Mouse (Mus musculus): ENCODE data around the gene Rem1. TPM values are rescaled to one million over a fixed set of nuclear protein-coding genes. Genes with fewer than 3 reads are reported as not detected.

Rem1 gene
- polyA plus RNA-seq, 1 experiment from 2014 or later = 19.7 TPM

DNA sequence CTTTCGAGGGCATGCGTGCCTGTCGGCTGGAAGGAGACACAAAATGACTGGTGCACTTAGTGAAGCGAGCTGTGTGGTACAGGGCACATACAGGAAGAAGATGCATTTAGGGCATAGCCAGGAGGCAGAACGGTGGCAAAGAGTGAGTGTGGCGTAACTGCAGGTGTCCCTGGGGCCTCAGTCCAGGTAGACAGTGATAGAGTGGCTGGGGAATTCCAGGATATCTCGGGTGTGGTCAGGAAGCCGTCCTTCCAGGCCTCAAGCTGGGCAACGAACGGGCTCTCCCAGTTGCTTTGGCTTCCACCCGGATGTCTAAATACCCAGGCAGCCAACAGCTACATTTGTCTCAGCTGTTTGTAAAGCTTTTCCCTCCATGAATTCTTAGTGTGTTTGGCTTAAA lies 47.4 kb downstream of the Rem1 start:
- no peak for TF ChIP-seq EP300 (optimal IDR thresholded peaks at IDR 0.05)
- TF ChIP-seq CTCF (IDR thresholded peaks at IDR 0.05; ENCODE audit: low read depth) = no peak
- peaks cover 11% of the 10 kb centered on the region; the same call in 1 of the 2 replicates for H3K36me3 ChIP-seq (ENCODE audit: control insufficient read depth, insufficient read depth, low read length)
- ATAC-seq (ENCODE audit: low FRiP score, low TSS enrichment) (no peak), DNase-seq (ENCODE audit: low spot score) (peak; percentile 42)
- H3K4me2 ChIP-seq (replicated peaks; ENCODE audit: low read depth) = no peak overlapping the region
- no peak overlapping the region for H3K27ac ChIP-seq (replicated peaks)
- 55% methylated on average over 11 of the region's 11 CpGs for WGBS
- H3K4me3 ChIP-seq (ENCODE audit: low read depth, low read length) = no peak overlapping the region
- H3K9me3 ChIP-seq (ENCODE audit: control insufficient read depth, low read length) = no peaks in the 10 kb centered on the region
- H3K9ac ChIP-seq (ENCODE audit: low read length) = 0 out of 2 replicates have a peak overlapping the region, but pooled peaks have one; percentile 18
- peaks cover 10% of the 10 kb centered on the region for H3K4me1 ChIP-seq (replicated peaks; ENCODE audit: control insufficient read depth, insufficient read depth)
- H3K27me3 ChIP-seq (ENCODE audit: control insufficient read depth, insufficient read depth, low read length) = no peaks in the 10 kb centered on the region

- Histone ChIP-seq H3K4me3 (ENCODE audit: low read depth, low read length) (no peak overlapping the region), H3K4me2 (replicated peaks; ENCODE audit: low read depth) (no peak overlapping the region), H3K27me3 (ENCODE audit: control insufficient read depth, insufficient read depth, low read length) (no peaks in the 10 kb centered on the region), H3K9ac (ENCODE audit: low read length) (no peak overlapping the region), H3K27ac (replicated peaks) (no peak overlapping the region), H3K4me1 (replicated peaks; ENCODE audit: control insufficient read depth, insufficient read depth) (peaks cover 10% of the 10 kb centered on the region), H3K36me3 (ENCODE audit: control insufficient read depth, insufficient read depth, low read length) (peaks cover 11% of the 10 kb centered on the region), H3K9me3 (ENCODE audit: control insufficient read depth, low read length) (no peaks in the 10 kb centered on the region)
- no peak for ATAC-seq (ENCODE audit: low FRiP score, low TSS enrichment)
- DNase-seq (ENCODE audit: low spot score) = no peak
- TF ChIP-seq EP300 (optimal IDR thresholded peaks at IDR 0.05) = no peak
- TF ChIP-seq CTCF (IDR thresholded peaks at IDR 0.05; ENCODE audit: low read depth) = no peak
- 76% methylated on average over 13 of the region's 13 CpGs for WGBS
These were observed 48.6 kb downstream of the Rem1 start for GRCm38 (mm10) chr2:152675252-152675791.

GRCm38 (mm10) chr2:152678302-152678701 lies 51.6 kb downstream of the Rem1 start:
- H3K9ac ChIP-seq (ENCODE audit: low read length) = no peak overlapping the region
- no peak for ATAC-seq (ENCODE audit: low FRiP score, low TSS enrichment)
- H3K27me3 ChIP-seq (ENCODE audit: control insufficient read depth, insufficient read depth, low read length) = no peaks in the 10 kb centered on the region
- peaks cover 26% of the 10 kb centered on the region for H3K36me3 ChIP-seq (ENCODE audit: control insufficient read depth, insufficient read depth, low read length)
- H3K4me1 ChIP-seq (replicated peaks; ENCODE audit: control insufficient read depth, insufficient read depth) = no peaks in the 10 kb centered on the region
- DNase-seq (ENCODE audit: low spot score) = no peak
- H3K4me2 ChIP-seq (replicated peaks; ENCODE audit: low read depth) = no peak overlapping the region
- TF ChIP-seq CTCF (IDR thresholded peaks at IDR 0.05; ENCODE audit: low read depth) (peak; percentile 90), EP300 (optimal IDR thresholded peaks at IDR 0.05) (no peak)
- no peak overlapping the region for H3K4me3 ChIP-seq (ENCODE audit: low read depth, low read length)
- WGBS = 51% methylated on average over 3 of the region's 3 CpGs
- no peaks in the 10 kb centered on the region for H3K9me3 ChIP-seq (ENCODE audit: control insufficient read depth, low read length)
- no peak overlapping the region for H3K27ac ChIP-seq (replicated peaks)

GRCm38 (mm10) chr2:152678925-152679324 lies 52.2 kb downstream of the Rem1 start:
- Histone ChIP-seq H3K9me3 (ENCODE audit: control insufficient read depth, low read length) (no peaks in the 10 kb centered on the region), H3K36me3 (ENCODE audit: control insufficient read depth, insufficient read depth, low read length) (peaks cover 29% of the 10 kb centered on the region)
- WGBS = 90% methylated on average over 5 of the region's 5 CpGs

DNA sequence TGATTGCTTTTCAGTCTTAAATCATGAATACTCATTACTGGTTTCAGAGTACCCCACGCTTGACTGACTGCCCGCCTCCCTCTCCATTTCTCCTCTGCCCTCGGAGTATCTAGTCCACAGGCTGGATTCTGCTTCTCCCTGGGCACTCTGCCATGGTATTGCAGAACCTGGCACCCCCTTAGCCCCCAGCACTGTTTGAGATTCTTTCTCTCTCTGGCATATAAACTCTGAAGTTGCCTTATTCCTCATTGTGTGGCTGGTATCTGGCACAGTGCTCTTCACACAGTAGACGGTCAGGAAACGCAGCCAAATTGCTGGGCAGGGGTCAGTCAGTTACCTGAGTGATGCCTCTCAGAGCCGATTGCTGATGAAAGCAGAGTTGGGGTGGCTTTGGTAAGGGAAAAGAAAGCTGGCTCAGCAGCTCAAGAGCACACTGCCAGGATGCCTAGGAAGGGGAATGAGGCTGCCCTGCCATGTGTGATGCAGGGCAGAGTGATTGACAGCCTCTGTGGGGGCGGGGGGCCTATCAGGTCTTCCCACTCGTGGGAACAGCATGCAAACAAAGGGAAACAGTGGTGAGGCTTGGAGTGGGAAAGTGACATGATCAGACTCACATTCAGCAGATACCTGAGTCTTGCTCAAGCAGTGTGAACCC lies 53.1 kb downstream of the Rem1 start:
- no peak for TF ChIP-seq EP300 (optimal IDR thresholded peaks at IDR 0.05)
- TF ChIP-seq CTCF (IDR thresholded peaks at IDR 0.05; ENCODE audit: low read depth) = no peak
- Histone ChIP-seq H3K4me2 (replicated peaks; ENCODE audit: low read depth) (no peak overlapping the region), H3K4me1 (replicated peaks; ENCODE audit: control insufficient read depth, insufficient read depth) (no peaks in the 10 kb centered on the region), H3K9me3 (ENCODE audit: control insufficient read depth, low read length) (no peaks in the 10 kb centered on the region), H3K4me3 (ENCODE audit: low read depth, low read length) (no peak overlapping the region), H3K27ac (replicated peaks) (no peak overlapping the region), H3K9ac (ENCODE audit: low read length) (no peak overlapping the region), H3K36me3 (ENCODE audit: control insufficient read depth, insufficient read depth, low read length) (peaks cover 30% of the 10 kb centered on the region), H3K27me3 (ENCODE audit: control insufficient read depth, insufficient read depth, low read length) (no peaks in the 10 kb centered on the region)
- DNase-seq (ENCODE audit: low spot score) (no peak), ATAC-seq (ENCODE audit: low FRiP score, low TSS enrichment) (no peak)
- 65% methylated on average over 8 of the region's 8 CpGs for WGBS

More at GRCm38 (mm10) chr2:152678925-152679324, 52.2 kb downstream of the Rem1 start:
- H3K27ac ChIP-seq (replicated peaks) = no peak overlapping the region
- H3K9ac ChIP-seq (ENCODE audit: low read length) = no peak overlapping the region
- no peak for DNase-seq (ENCODE audit: low spot score)
- ATAC-seq (ENCODE audit: low FRiP score, low TSS enrichment) = no peak
- H3K4me3 ChIP-seq (ENCODE audit: low read depth, low read length) = no peak overlapping the region
- no peak for TF ChIP-seq CTCF (IDR thresholded peaks at IDR 0.05; ENCODE audit: low read depth)
- no peak for TF ChIP-seq EP300 (optimal IDR thresholded peaks at IDR 0.05)
- H3K27me3 ChIP-seq (ENCODE audit: control insufficient read depth, insufficient read depth, low read length) = no peaks in the 10 kb centered on the region
- H3K4me2 ChIP-seq (replicated peaks; ENCODE audit: low read depth) = no peak overlapping the region
- H3K4me1 ChIP-seq (replicated peaks; ENCODE audit: control insufficient read depth, insufficient read depth) = no peaks in the 10 kb centered on the region

- WGBS = 82% methylated on average over 5 of the region's 5 CpGs
- TF ChIP-seq EP300 (optimal IDR thresholded peaks at IDR 0.05) (no peak), CTCF (IDR thresholded peaks at IDR 0.05; ENCODE audit: low read depth) (no peak)
These were observed 56.3 kb downstream of the Rem1 start for GRCm38 (mm10) chr2:152683086-152683485.

More at GRCm38 (mm10) chr2:152683086-152683485, 56.3 kb downstream of the Rem1 start:
- H3K9me3 ChIP-seq (ENCODE audit: control insufficient read depth, low read length) = no peaks in the 10 kb centered on the region
- H3K9ac ChIP-seq (ENCODE audit: low read length) = no peak overlapping the region
- DNase-seq (ENCODE audit: low spot score) (no peak), ATAC-seq (ENCODE audit: low FRiP score, low TSS enrichment) (no peak)
- no peaks in the 10 kb centered on the region for H3K4me1 ChIP-seq (replicated peaks; ENCODE audit: control insufficient read depth, insufficient read depth)
- peaks cover 33% of the 10 kb centered on the region for H3K36me3 ChIP-seq (ENCODE audit: control insufficient read depth, insufficient read depth, low read length)
- no peaks in the 10 kb centered on the region for H3K27me3 ChIP-seq (ENCODE audit: control insufficient read depth, insufficient read depth, low read length)
- H3K4me3 ChIP-seq (ENCODE audit: low read depth, low read length) = no peak overlapping the region
- H3K4me2 ChIP-seq (replicated peaks; ENCODE audit: low read depth) = no peak overlapping the region
- no peak overlapping the region for H3K27ac ChIP-seq (replicated peaks)

Other genes starting within 250 kb of the Rem1 start
- 2.7 and 3.0 TPM in 2 replicates for gene Sox12, start 228.9 kb upstream of the Rem1 start, polyA plus RNA-seq (2015; fragmentation: Nextera tagmentation; extraction: Ambion mirVana)
- 14.8 and 15.6 TPM in 2 replicates for gene Zcchc3, start 211.9 kb upstream of the Rem1 start, polyA plus RNA-seq (2015; fragmentation: Nextera tagmentation; extraction: Ambion mirVana)
- gene 6820408C15Rik, start 211.4 kb upstream of the Rem1 start, polyA plus RNA-seq (2015; fragmentation: Nextera tagmentation; extraction: Ambion mirVana) = 0.38 TPM in 2 replicates
- not detected in 2 replicates for gene Defb23, start 162.3 kb upstream of the Rem1 start, polyA plus RNA-seq (2015; fragmentation: Nextera tagmentation; extraction: Ambion mirVana)
- not detected in 2 replicates for gene Defb20, start 149.9 kb upstream of the Rem1 start, polyA plus RNA-seq (2015; fragmentation: Nextera tagmentation; extraction: Ambion mirVana)
- not detected in 2 replicates for gene Defb22, start 136.8 kb upstream of the Rem1 start, polyA plus RNA-seq (2015; fragmentation: Nextera tagmentation; extraction: Ambion mirVana)
- not detected in 2 replicates for gene Defb26, start 115.3 kb upstream of the Rem1 start, polyA plus RNA-seq (2015; fragmentation: Nextera tagmentation; extraction: Ambion mirVana)
- gene Defb28, start 108.7 kb upstream of the Rem1 start, polyA plus RNA-seq (2015; fragmentation: Nextera tagmentation; extraction: Ambion mirVana) = not detected in 2 replicates
- gene Defb29, start 86.9 kb upstream of the Rem1 start, polyA plus RNA-seq (2015; fragmentation: Nextera tagmentation; extraction: Ambion mirVana) = not detected in 2 replicates
- not detected in 2 replicates for gene Gm17416, start 57.6 kb upstream of the Rem1 start, polyA plus RNA-seq (2015; fragmentation: Nextera tagmentation; extraction: Ambion mirVana)
- not detected in 2 replicates for gene Defb21, start 54.2 kb upstream of the Rem1 start, polyA plus RNA-seq (2015; fragmentation: Nextera tagmentation; extraction: Ambion mirVana)
- not detected in 2 replicates for gene Defb19, start 46.6 kb upstream of the Rem1 start, polyA plus RNA-seq (2015; fragmentation: Nextera tagmentation; extraction: Ambion mirVana)
- not detected in 2 replicates for gene Defb45, start 27.6 kb upstream of the Rem1 start, polyA plus RNA-seq (2015; fragmentation: Nextera tagmentation; extraction: Ambion mirVana)
- 0.23 TPM in 1 of 2 replicates, not detected in the other for gene Defb36, start 22.6 kb upstream of the Rem1 start, polyA plus RNA-seq (2015; fragmentation: Nextera tagmentation; extraction: Ambion mirVana)
- gene Defb25, start 3.9 kb upstream of the Rem1 start, polyA plus RNA-seq (2015; fragmentation: Nextera tagmentation; extraction: Ambion mirVana) = 0.73 and 1.7 TPM in 2 replicates
- 110 and 121 TPM in 2 replicates for gene H13, start 42.5 kb downstream of the Rem1 start, polyA plus RNA-seq (2015; fragmentation: Nextera tagmentation; extraction: Ambion mirVana)
- gene Mcts2, start 60.1 kb downstream of the Rem1 start, polyA plus RNA-seq (2015; fragmentation: Nextera tagmentation; extraction: Ambion mirVana) = 22.9 and 23.4 TPM in 2 replicates
- gene Id1, start 109.3 kb downstream of the Rem1 start, polyA plus RNA-seq (2015; fragmentation: Nextera tagmentation; extraction: Ambion mirVana) = 191 and 228 TPM in 2 replicates
- 9.8 and 10.6 TPM in 2 replicates for gene Cox4i2, start 127.2 kb downstream of the Rem1 start, polyA plus RNA-seq (2015; fragmentation: Nextera tagmentation; extraction: Ambion mirVana)
- 45.6 and 48.7 TPM in 2 replicates for gene Bcl2l1, start 204.8 kb downstream of the Rem1 start, polyA plus RNA-seq (2015; fragmentation: Nextera tagmentation; extraction: Ambion mirVana)
- gene Tpx2, start 221.0 kb downstream of the Rem1 start, polyA plus RNA-seq (2015; fragmentation: Nextera tagmentation; extraction: Ambion mirVana) = 14.0 and 17.7 TPM in 2 replicates